Mouse (Mus musculus) heart, embryonic 15.5 days (tissue): ENCODE data around the gene Podn. TPM values are rescaled to one million over a fixed set of nuclear protein-coding genes. Genes with fewer than 3 reads are reported as not detected.

ENCODE experiments used
- ATAC-seq: fragments of 200-750 bp; cut with Nextera tagmentation; replicated peaks from 2 replicates; pipeline ENCODE4 v1.8.0; 2017; ENCODE audit warnings: low read depth, moderate TSS enrichment; ENCODE audit not compliant: insufficient number of reproducible peaks, insufficient read depth, low FRiP score
- H3K27ac ChIP-seq: fragments of 300-500 bp; sonication (generic); 2 replicates; pipeline ENCODE4 v1.5.1; 2015; ENCODE audit warnings: mild to moderate bottlenecking, inconsistent platforms
- H3K27me3 ChIP-seq: fragments of 300-500 bp; sonication (generic); 2 replicates; pipeline ENCODE4 v1.6.1; 2015; ENCODE audit warnings: inconsistent platforms
- H3K36me3 ChIP-seq: fragments of 300-500 bp; sonication (generic); 2 replicates; pipeline ENCODE4 v1.6.1; 2015; ENCODE audit warnings: mild to moderate bottlenecking, inconsistent platforms
- H3K4me1 ChIP-seq: fragments of 300-500 bp; sonication (generic); replicated peaks from 2 replicates; pipeline ENCODE4 v1.6.1; 2015; ENCODE audit warnings: inconsistent platforms
- H3K4me2 ChIP-seq: fragments of 300-500 bp; sonication (generic); 2 replicates; pipeline ENCODE4 v1.6.1; 2015; ENCODE audit warnings: inconsistent platforms, mild to moderate bottlenecking, moderate library complexity
- H3K4me3 ChIP-seq: fragments of 300-500 bp; sonication (generic); 2 replicates; pipeline ENCODE4 v1.5.1; 2015; ENCODE audit warnings: mild to moderate bottlenecking, inconsistent platforms
- H3K9ac ChIP-seq: fragments of 300-500 bp; sonication (generic); 2 replicates; pipeline ENCODE4 v1.6.1; 2015; ENCODE audit warnings: mild to moderate bottlenecking, inconsistent platforms
- H3K9me3 ChIP-seq: fragments of 300-500 bp; sonication (generic); replicated peaks from 2 replicates; pipeline ENCODE4 v1.6.1; 2016; ENCODE audit warnings: inconsistent platforms
- WGBS: fragments of 180-500 bp; shearing (Covaris S2); methylation state at CpG from one replicate; pipeline ENCODE4 v1.1.7; 2015; ENCODE audit warnings: mixed read lengths; 5-methylcytosine and 5-hydroxymethylcytosine counted together
- microRNA-seq: library from miRNA; unstranded; fragments of <30 nt; microRNA quantifications from one replicate; pipeline ENCODE4, GENCODE M21; 2016
- polyA plus RNA-seq: library from polyadenylated mRNA; unstranded; fragments of >200 nt; fragmentation: Nextera tagmentation; extraction: Ambion mirVana; gene quantifications from 2 replicates; pipeline ENCODE4 v1.2.1, GENCODE M21; 2015

Podn gene
- polyA plus RNA-seq, 1 experiment from 2014 or later = 0.26 TPM

DNA sequence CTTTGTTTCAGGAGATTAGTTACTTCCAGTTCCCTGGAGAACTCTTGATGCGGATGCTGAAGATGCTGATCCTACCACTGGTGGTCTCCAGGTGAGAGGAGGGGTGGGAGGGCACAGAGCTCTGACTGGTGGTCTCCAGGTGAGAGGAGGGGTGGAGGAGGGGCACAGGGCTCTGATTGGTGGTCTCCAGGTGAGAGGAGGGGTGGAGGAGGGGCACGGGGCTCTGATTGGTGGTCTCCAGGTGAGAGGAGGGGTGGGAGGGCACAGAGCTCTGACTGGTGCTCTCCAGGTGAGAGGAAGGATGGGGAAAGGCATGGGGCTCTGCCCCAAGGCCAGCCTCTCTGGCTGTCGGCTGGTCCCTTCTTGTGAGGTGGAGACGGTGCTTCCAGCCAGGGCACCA is 118.7 kb downstream of the Podn start:
- Histone ChIP-seq H3K27me3 (peaks cover 4% of the 10 kb centered on the region; the same call in 1 of the 2 replicates), H3K27ac (no peak overlapping the region), H3K4me1 (peaks cover 4% of the 10 kb centered on the region; the same call in 1 of the 2 replicates), H3K4me2 (no peak overlapping the region), H3K9ac (no peak overlapping the region), H3K4me3 (no peak overlapping the region), H3K9me3 (no peaks in the 10 kb centered on the region), H3K36me3 (no peaks in the 10 kb centered on the region)
- no peak for ATAC-seq
- WGBS = 56% methylated on average over 4 of the region's 4 CpGs

GRCm38 (mm10) chr4:107975004-107975403 is 121.2 kb downstream of the Podn start:
- 71% methylated on average over 7 of the region's 7 CpGs for WGBS
- H3K27ac ChIP-seq = no peak overlapping the region
- H3K9me3 ChIP-seq = no peaks in the 10 kb centered on the region
- H3K4me2 ChIP-seq = no peak overlapping the region
- no peak overlapping the region for H3K9ac ChIP-seq
- no peak overlapping the region for H3K4me3 ChIP-seq
- H3K36me3 ChIP-seq = no peaks in the 10 kb centered on the region
- peaks cover 8% of the 10 kb centered on the region; the same call in 1 of the 2 replicates for H3K27me3 ChIP-seq
- peaks cover 4% of the 10 kb centered on the region; the same call in 1 of the 2 replicates for H3K4me1 ChIP-seq
- ATAC-seq = no peak

GRCm38 (mm10) chr4:107974527-107974926 is 121.7 kb downstream of the Podn start:
- ATAC-seq = no peak
- H3K9me3 ChIP-seq = no peaks in the 10 kb centered on the region

DNA sequence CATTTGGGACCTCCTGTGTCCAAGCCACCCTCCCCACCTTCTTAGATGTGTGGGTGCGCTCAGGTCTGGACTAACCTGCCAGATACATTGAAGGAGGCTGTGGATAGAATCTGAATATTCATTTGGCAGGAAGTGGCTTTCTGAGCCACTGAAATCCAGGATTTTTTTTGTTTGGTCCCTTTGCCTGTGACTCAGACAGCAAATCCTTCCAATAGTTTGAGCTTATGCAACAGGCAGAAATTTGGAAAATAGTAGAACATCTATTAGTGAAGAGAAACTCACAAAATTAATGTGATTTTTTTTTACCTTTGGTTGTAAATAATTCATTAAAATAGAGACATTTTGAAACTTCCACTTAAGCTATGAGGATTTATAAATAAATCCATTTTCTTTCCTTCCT is 125.1 kb downstream of the Podn start:
- Histone ChIP-seq H3K9ac (no peak overlapping the region), H3K36me3 (no peaks in the 10 kb centered on the region), H3K27ac (no peak overlapping the region), H3K4me3 (no peak overlapping the region), H3K4me1 (0 out of 2 replicates have a peak, but pooled peaks cover 3% of the 10 kb centered on the region), H3K4me2 (no peak overlapping the region), H3K27me3 (0 out of 2 replicates have a peak, but pooled peaks cover 4% of the 10 kb centered on the region), H3K9me3 (no peaks in the 10 kb centered on the region)
- 87% methylated on average over 1 of the region's 1 CpGs for WGBS
- ATAC-seq = no peak

More at GRCm38 (mm10) chr4:107974527-107974926, 121.7 kb downstream of the Podn start:
- H3K4me1 ChIP-seq = peaks cover 2% of the 10 kb centered on the region; the same call in 1 of the 2 replicates
- H3K4me2 ChIP-seq = no peak overlapping the region
- WGBS = 78% methylated on average over 11 of the region's 11 CpGs
- H3K4me3 ChIP-seq = no peak overlapping the region
- no peak overlapping the region for H3K27ac ChIP-seq
- no peaks in the 10 kb centered on the region for H3K36me3 ChIP-seq
- H3K27me3 ChIP-seq = peaks cover 8% of the 10 kb centered on the region; the same call in 1 of the 2 replicates
- no peak overlapping the region for H3K9ac ChIP-seq

GRCm38 (mm10) chr4:107969781-107970180 is 126.5 kb downstream of the Podn start:
- Histone ChIP-seq H3K27me3 (0 out of 2 replicates have a peak, but pooled peaks cover 4% of the 10 kb centered on the region), H3K36me3 (no peaks in the 10 kb centered on the region), H3K4me2 (no peak overlapping the region), H3K9me3 (no peaks in the 10 kb centered on the region), H3K27ac (no peak overlapping the region), H3K9ac (no peak overlapping the region), H3K4me1 (0 out of 2 replicates have a peak, but pooled peaks cover 3% of the 10 kb centered on the region), H3K4me3 (no peak overlapping the region)
- no peak for ATAC-seq

- Histone ChIP-seq H3K9me3 (no peaks in the 10 kb centered on the region), H3K27me3 (0 out of 2 replicates have a peak, but pooled peaks cover 4% of the 10 kb centered on the region), H3K4me1 (0 out of 2 replicates have a peak, but pooled peaks cover 3% of the 10 kb centered on the region), H3K4me3 (no peak within 1 kb of the TSS), H3K27ac (no peak within 1 kb of the TSS), H3K9ac (no peak within 1 kb of the TSS), H3K36me3 (no peaks in the 10 kb centered on the region), H3K4me2 (no peak within 1 kb of the TSS)
- 70% methylated on average over 16 of the region's 16 CpGs for WGBS
- ATAC-seq = 0 out of 2 replicates have a peak, but pooled peaks have one; percentile 44
Measured at GRCm38 (mm10) chr4:107967966-107968682, 128.1 kb downstream of the Podn start, which contains the start of gene Slc1a7. TSS of gene Slc1a7 (plus strand) at chr4:107968332.

GRCm38 (mm10) chr4:107966416-107967109 is 129.7 kb downstream of the Podn start:
- H3K27me3 ChIP-seq = 0 out of 2 replicates have a peak, but pooled peaks cover 4% of the 10 kb centered on the region
- WGBS = 39% methylated on average over 5 of the region's 5 CpGs
- no peak overlapping the region for H3K27ac ChIP-seq
- no peak overlapping the region for H3K4me3 ChIP-seq
- H3K36me3 ChIP-seq = no peaks in the 10 kb centered on the region
- peaks cover 17% of the 10 kb centered on the region for H3K4me1 ChIP-seq
- H3K4me2 ChIP-seq = no peak overlapping the region
- no peaks in the 10 kb centered on the region for H3K9me3 ChIP-seq
- no peak for ATAC-seq
- H3K9ac ChIP-seq = no peak overlapping the region

Small RNA genes within 50 kb of the gene (microRNA-seq; reads per million reads assigned to microRNA genes)
- gene Mir6397 = not detected

Other genes starting within 250 kb of the Podn start
- gene Magoh, start 216.7 kb downstream of the Podn start, polyA plus RNA-seq = 84.3 and 88.9 TPM in 2 replicates
- gene 0610037L13Rik, start 206.6 kb downstream of the Podn start, polyA plus RNA-seq = 91.2 and 97.0 TPM in 2 replicates
- 54.0 and 55.1 TPM in 2 replicates for gene Cpt2, start 172.8 kb downstream of the Podn start, polyA plus RNA-seq
- 0.05 TPM in 2 replicates for gene Slc1a7, start 128.1 kb downstream of the Podn start, polyA plus RNA-seq
- gene Scp2, start 48.6 kb upstream of the Podn start, polyA plus RNA-seq = 171 and 190 TPM in 2 replicates
- gene Echdc2, start 69.0 kb upstream of the Podn start, polyA plus RNA-seq = 19.9 and 27.2 TPM in 2 replicates
- 0.08 TPM in 1 of 2 replicates, not detected in the other for gene Zyg11a, start 121.6 kb upstream of the Podn start, polyA plus RNA-seq
- gene Zyg11b, start 204.7 kb upstream of the Podn start, polyA plus RNA-seq = 6.7 and 8.3 TPM in 2 replicates
- gene Coa7, start 231.7 kb upstream of the Podn start, polyA plus RNA-seq = 41.2 and 48.0 TPM in 2 replicates